Mouse (Mus musculus): ENCODE results near the gene Zbtb24. TPM values are rescaled to one million over a fixed set of nuclear protein-coding genes. Genes with fewer than 3 reads are reported as not detected.
A peak's percentile ranks its signal among the peaks of the same experiment; 100 is the strongest.
"Not testable (repeated sequence)": the region's sequence is repeated elsewhere in the genome, so short reads cannot be mapped to it uniquely, and the experiment has no call there.

Zbtb24 gene
- polyA plus RNA-seq (2012; rRNA removed) = 3.3 and 4.0 TPM in 2 replicates
- polyA plus RNA-seq (2014; fragmentation: Nextera tagmentation; extraction: Ambion mirVana) = 4.1 and 4.2 TPM in 2 replicates

DNA sequence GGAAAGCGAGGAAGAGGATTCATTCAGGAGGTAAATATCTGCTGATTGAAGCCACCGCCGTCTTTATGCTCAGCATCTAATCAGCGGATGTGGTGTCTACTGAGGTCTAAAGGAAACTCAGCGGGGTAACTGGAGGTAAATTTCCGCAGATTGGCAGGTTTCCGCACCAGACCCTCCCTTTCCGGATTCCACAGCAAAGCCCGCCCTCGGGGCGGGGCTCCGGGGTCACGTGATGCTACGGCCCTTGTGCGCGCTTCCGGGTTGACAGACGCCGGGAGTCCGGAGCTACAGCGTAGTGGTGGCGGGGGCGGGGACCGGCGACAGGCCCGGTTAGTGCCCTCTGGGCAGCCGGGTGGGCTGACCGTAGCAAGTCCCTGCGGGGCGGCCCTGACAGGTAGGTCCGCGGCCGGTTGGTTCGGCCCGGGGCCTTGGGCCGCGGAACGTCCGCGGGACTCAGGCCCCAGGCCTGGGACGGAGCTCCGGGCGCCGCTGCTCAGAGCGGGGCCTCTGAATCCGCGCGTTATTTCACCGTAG, at the start of gene Zbtb24:
Gene Zbtb24, plus strand, starts transcription at position 247 of the 534 bp plus-strand sequence.
- peak; percentile 95 to 96 (median 95) for DNase-seq (ENCODE audit: low read depth in 3 of 3, low spot score in 3 of 3)
- Histone ChIP-seq H3K4me2 (ENCODE audit: low read depth) (peak within 1 kb of the TSS; percentile 80), H3K9me3 (ENCODE audit: control insufficient read depth, low read length) (no peaks in the 10 kb centered on the region), H3K4me1 (replicated peaks; ENCODE audit: control insufficient read depth in 2 of 2, insufficient read depth in 2 of 2, low read length in 1 of 2) (peaks cover 8 to 18% of the 10 kb centered on the region in 2 experiments), H3K27me3 (ENCODE audit: control insufficient read depth, insufficient read depth, low read length) (no peaks in the 10 kb centered on the region), H3K9ac (replicated peaks) (peak within 1 kb of the TSS; percentile 95), H3K4me3 (ENCODE audit: insufficient read depth in 1 of 2, low read depth in 2 of 2, low read length in 2 of 2) (peak within 1 kb of the TSS; percentile 89 to 92), H3K27ac (peak within 1 kb of the TSS; percentile 71), H3K36me3 (replicated peaks; ENCODE audit: control insufficient read depth, insufficient read depth, low read depth) (peaks cover 3% of the 10 kb centered on the region; the same call in 1 of the 2 replicates)
- ATAC-seq (ENCODE audit: insufficient read depth) = peak; percentile 98
- no peak for TF ChIP-seq CTCF (IDR thresholded peaks at IDR 0.05; ENCODE audit: low read depth)
- no peak for TF ChIP-seq EP300 (IDR thresholded peaks at IDR 0.05; ENCODE audit: low read depth)
- under 1% methylated on average over 49 of the region's 49 CpGs for WGBS (ENCODE audit: insufficient replicate concordance)

DNA sequence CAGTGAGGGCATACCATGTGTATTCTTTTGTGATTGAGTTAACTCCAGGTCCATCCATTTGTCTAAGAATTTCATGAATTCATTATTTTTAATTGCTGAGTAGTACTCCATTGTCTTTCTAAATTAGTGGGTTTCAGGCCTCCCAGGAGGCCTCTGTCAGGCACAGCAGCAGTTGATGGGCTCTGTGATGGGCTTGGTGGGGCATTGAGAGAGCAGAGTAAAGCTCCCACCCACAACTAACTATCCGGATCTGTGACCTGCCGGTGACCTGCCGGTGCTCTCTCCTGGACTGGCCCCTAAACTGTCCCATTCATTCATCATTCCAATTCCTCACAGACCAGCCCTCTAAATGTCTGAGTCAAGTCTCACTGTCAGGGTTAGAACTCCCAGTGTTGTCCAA, 49.1 kb upstream of the Zbtb24 start:
- Histone ChIP-seq H3K9ac (replicated peaks) (no peak overlapping the region), H3K4me2 (ENCODE audit: low read depth) (no peak overlapping the region), H3K36me3 (replicated peaks; ENCODE audit: control insufficient read depth, insufficient read depth, low read depth) (no peaks in the 10 kb centered on the region), H3K27me3 (ENCODE audit: control insufficient read depth, insufficient read depth, low read length) (no peaks in the 10 kb centered on the region), H3K4me1 (replicated peaks; ENCODE audit: control insufficient read depth in 2 of 2, insufficient read depth in 2 of 2, low read length in 1 of 2) (no peaks in the 10 kb centered on the region), H3K27ac (no peak overlapping the region), H3K9me3 (ENCODE audit: control insufficient read depth, low read length) (no peaks in the 10 kb centered on the region), H3K4me3 (ENCODE audit: insufficient read depth in 1 of 2, low read depth in 2 of 2, low read length in 2 of 2) (no peak overlapping the region)
- TF ChIP-seq CTCF (IDR thresholded peaks at IDR 0.05; ENCODE audit: low read depth) = no peak
- TF ChIP-seq EP300 (IDR thresholded peaks at IDR 0.05; ENCODE audit: low read depth) = no peak
- 78% methylated on average over 3 of the region's 3 CpGs for WGBS (ENCODE audit: insufficient replicate concordance)
- ATAC-seq (ENCODE audit: insufficient read depth) = no peak
- no peak for DNase-seq (ENCODE audit: low read depth in 3 of 3, low spot score in 3 of 3)

DNA sequence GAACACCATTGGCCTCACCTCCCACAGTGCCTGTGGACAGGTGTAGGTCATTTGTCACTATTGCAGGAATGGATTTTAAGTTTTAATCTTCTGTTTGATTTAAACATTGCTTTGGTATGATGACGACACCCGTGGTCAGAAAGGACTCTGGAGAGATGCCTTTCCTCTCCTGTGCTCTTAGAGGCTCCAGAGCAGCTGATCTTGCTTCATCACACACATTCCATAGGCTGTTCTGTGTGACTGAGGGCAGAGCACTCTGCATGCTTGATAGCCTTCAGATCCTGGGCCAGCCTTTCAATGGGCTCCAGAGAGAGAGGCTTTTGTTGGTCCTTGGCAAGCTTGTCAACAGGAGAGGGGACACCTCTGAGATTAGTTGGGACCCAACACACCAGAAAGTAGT, 46.8 kb upstream of the Zbtb24 start:
- H3K27me3 ChIP-seq (ENCODE audit: control insufficient read depth, insufficient read depth, low read length) = no peaks in the 10 kb centered on the region
- TF ChIP-seq CTCF (IDR thresholded peaks at IDR 0.05; ENCODE audit: low read depth) (no peak), EP300 (IDR thresholded peaks at IDR 0.05; ENCODE audit: low read depth) (no peak)
- H3K4me3 ChIP-seq (ENCODE audit: insufficient read depth in 1 of 2, low read depth in 2 of 2, low read length in 2 of 2) = no peak overlapping the region
- no peak overlapping the region for H3K27ac ChIP-seq
- no peak overlapping the region for H3K4me2 ChIP-seq (ENCODE audit: low read depth)
- ATAC-seq (ENCODE audit: insufficient read depth) (no peak), DNase-seq (ENCODE audit: low read depth in 3 of 3, low spot score in 3 of 3) (no peak)
- WGBS (ENCODE audit: insufficient replicate concordance) = 55% methylated on average over 2 of the region's 2 CpGs
- no peaks in the 10 kb centered on the region for H3K36me3 ChIP-seq (replicated peaks; ENCODE audit: control insufficient read depth, insufficient read depth, low read depth)
- H3K9me3 ChIP-seq (ENCODE audit: control insufficient read depth, low read length) = no peaks in the 10 kb centered on the region
- no peak overlapping the region for H3K9ac ChIP-seq (replicated peaks)
- H3K4me1 ChIP-seq (replicated peaks; ENCODE audit: control insufficient read depth in 2 of 2, insufficient read depth in 2 of 2, low read length in 1 of 2) = no peaks in the 10 kb centered on the region

DNA sequence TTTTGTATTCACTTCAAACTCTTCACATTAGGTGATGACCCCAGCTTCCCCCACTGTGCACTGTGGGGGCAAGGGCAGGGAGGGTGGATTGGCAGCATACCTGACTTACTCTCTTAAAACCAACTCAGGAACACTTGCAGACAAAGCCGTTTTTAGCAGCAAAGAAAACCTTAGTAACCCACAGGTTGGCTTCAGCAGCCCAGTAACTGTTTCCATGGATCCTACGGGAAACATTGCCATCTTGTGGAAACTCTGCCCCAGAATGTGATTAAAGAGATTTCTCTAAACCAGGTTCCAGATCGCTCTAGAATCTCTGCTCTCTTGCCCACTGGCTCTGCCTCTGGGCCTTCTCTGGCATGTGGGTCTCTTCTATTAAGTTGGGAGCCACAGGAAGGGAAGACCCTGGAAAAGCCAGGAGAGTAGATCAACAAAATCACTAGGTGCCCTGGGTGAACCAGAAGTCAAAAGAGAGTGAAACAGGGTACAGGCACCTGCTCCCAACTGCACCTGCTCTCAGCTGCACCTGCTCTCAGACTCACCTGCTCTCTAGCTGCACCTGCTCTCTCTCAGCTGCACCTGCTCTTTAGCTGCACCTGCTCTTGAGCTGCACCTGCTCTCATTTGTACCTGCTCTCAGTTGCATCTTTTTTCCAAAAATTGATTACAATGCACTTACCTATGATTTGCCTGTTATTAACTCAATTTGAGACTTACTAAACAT, 46.1 kb upstream of the Zbtb24 start:
- DNase-seq (ENCODE audit: low read depth in 3 of 3, low spot score in 3 of 3) (no peak), ATAC-seq (ENCODE audit: insufficient read depth) (no peak)
- TF ChIP-seq EP300 (IDR thresholded peaks at IDR 0.05; ENCODE audit: low read depth) (no peak), CTCF (IDR thresholded peaks at IDR 0.05; ENCODE audit: low read depth) (no peak)
- H3K4me2 ChIP-seq (ENCODE audit: low read depth) = no peak overlapping the region
- H3K4me3 ChIP-seq (ENCODE audit: insufficient read depth in 1 of 2, low read depth in 2 of 2, low read length in 2 of 2) = no peak overlapping the region
- no peaks in the 10 kb centered on the region for H3K27me3 ChIP-seq (ENCODE audit: control insufficient read depth, insufficient read depth, low read length)
- no peaks in the 10 kb centered on the region for H3K36me3 ChIP-seq (replicated peaks; ENCODE audit: control insufficient read depth, insufficient read depth, low read depth)
- H3K9ac ChIP-seq (replicated peaks) = no peak overlapping the region
- no peaks in the 10 kb centered on the region for H3K4me1 ChIP-seq (replicated peaks; ENCODE audit: control insufficient read depth in 2 of 2, insufficient read depth in 2 of 2, low read length in 1 of 2)
- H3K27ac ChIP-seq = no peak overlapping the region
- H3K9me3 ChIP-seq (ENCODE audit: control insufficient read depth, low read length) = no peaks in the 10 kb centered on the region
- WGBS (ENCODE audit: insufficient replicate concordance) = 24% methylated on average over 3 of the region's 3 CpGs

DNA sequence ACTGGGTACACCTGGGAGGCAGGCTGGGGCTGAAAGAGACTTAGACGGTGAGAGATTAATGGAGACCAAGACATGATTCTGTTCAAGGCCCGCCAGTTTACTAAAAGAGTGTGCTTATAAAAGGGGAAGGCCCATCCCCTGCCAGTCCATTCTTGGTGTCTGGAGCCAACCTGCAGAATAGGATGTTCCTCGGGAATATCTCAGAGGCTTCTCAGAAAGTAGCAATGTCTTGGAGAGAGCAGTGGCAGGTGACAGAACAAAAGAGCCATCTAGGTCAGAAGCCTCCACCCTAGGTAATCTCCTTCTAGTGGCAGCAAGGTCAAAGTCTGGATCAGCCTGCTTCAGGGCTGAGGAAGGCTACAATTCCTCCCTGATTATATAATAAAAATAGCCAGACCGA, 40.0 kb upstream of the Zbtb24 start:
- H3K27me3 ChIP-seq (ENCODE audit: control insufficient read depth, insufficient read depth, low read length); H3K9me3 ChIP-seq (ENCODE audit: control insufficient read depth, low read length); H3K9ac ChIP-seq (replicated peaks); ATAC-seq (ENCODE audit: insufficient read depth); H3K4me2 ChIP-seq (ENCODE audit: low read depth); H3K4me1 ChIP-seq (replicated peaks; ENCODE audit: control insufficient read depth in 2 of 2, insufficient read depth in 2 of 2, low read length in 1 of 2); DNase-seq (ENCODE audit: low read depth in 3 of 3, low spot score in 3 of 3); H3K27ac ChIP-seq; H3K36me3 ChIP-seq (replicated peaks; ENCODE audit: control insufficient read depth, insufficient read depth, low read depth); H3K4me3 ChIP-seq (ENCODE audit: insufficient read depth in 1 of 2, low read depth in 2 of 2, low read length in 2 of 2): not testable (repeated sequence)
- 75% methylated on average over 4 of the region's 4 CpGs for WGBS (ENCODE audit: insufficient replicate concordance)

DNA sequence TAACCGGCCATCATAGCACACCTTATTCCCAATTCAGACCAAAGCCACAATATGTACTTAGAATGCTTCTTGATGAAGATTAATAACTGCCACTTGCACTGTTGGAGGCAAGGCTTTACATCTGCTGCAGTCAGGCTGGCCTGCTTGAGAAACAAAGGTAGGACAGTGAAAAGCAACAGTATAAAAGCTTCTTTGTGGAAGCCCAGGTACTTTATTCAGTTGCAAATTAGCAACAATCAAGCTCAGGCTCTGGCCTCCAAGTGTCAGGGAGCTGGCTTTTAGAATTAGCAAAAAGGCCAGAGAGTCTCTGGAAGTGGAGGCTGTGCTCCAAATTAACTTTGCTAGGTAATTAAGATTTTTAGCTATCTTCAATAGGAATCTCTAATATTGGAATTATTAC, 39.4 kb upstream of the Zbtb24 start:
- ATAC-seq (ENCODE audit: insufficient read depth); DNase-seq (ENCODE audit: low read depth in 3 of 3, low spot score in 3 of 3); H3K36me3 ChIP-seq (replicated peaks; ENCODE audit: control insufficient read depth, insufficient read depth, low read depth); H3K9ac ChIP-seq (replicated peaks); H3K4me1 ChIP-seq (replicated peaks; ENCODE audit: control insufficient read depth in 2 of 2, insufficient read depth in 2 of 2, low read length in 1 of 2); H3K4me3 ChIP-seq (ENCODE audit: insufficient read depth in 1 of 2, low read depth in 2 of 2, low read length in 2 of 2); H3K27ac ChIP-seq; H3K4me2 ChIP-seq (ENCODE audit: low read depth); H3K27me3 ChIP-seq (ENCODE audit: control insufficient read depth, insufficient read depth, low read length); H3K9me3 ChIP-seq (ENCODE audit: control insufficient read depth, low read length): not testable (repeated sequence)
- WGBS (ENCODE audit: insufficient replicate concordance) = 68% methylated on average over 1 of the region's 1 CpGs

DNA sequence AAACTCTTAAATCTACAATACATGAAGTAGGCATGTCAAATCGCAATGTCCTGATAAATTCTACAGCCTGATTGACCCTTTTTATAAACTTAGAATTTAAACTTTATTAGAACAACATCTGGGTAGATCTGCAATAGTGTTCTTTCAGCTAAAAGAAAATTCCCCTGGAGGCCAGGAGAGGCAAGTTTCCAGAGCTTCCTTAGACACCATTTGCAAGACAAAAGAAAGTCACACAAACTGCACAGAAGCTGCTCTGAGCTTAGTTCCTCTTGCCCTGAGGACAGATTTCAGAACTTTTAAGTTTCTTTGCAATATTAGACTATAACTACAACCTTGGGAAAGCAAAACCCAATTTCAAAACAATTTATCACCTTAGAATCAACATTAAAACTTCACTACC, 36.7 kb upstream of the Zbtb24 start:
- H3K36me3 ChIP-seq (replicated peaks; ENCODE audit: control insufficient read depth, insufficient read depth, low read depth) = not testable (repeated sequence)
- WGBS (ENCODE audit: insufficient replicate concordance) = 52% methylated on average over 1 of the region's 1 CpGs

More for the DNA sequence above, 36.7 kb upstream of the Zbtb24 start:
- H3K27me3 ChIP-seq (ENCODE audit: control insufficient read depth, insufficient read depth, low read length); H3K4me3 ChIP-seq (ENCODE audit: insufficient read depth in 1 of 2, low read depth in 2 of 2, low read length in 2 of 2); H3K9me3 ChIP-seq (ENCODE audit: control insufficient read depth, low read length); H3K4me1 ChIP-seq (replicated peaks; ENCODE audit: control insufficient read depth in 2 of 2, insufficient read depth in 2 of 2, low read length in 1 of 2); H3K4me2 ChIP-seq (ENCODE audit: low read depth); DNase-seq (ENCODE audit: low read depth in 3 of 3, low spot score in 3 of 3); H3K9ac ChIP-seq (replicated peaks); ATAC-seq (ENCODE audit: insufficient read depth); H3K27ac ChIP-seq: not testable (repeated sequence)

Data from liver, embryonic 14.5 days (tissue).